Mouse (Mus musculus) kidney, postnatal 25 days (tissue): Measurements from ENCODE around the gene Aes.

Experiments
- DNase-seq, 2 experiments: peaks; one replicate each; pipeline ENCODE4 v3.0.0; 2021; ENCODE audit warnings: mixed read lengths in 2 of 2

Aes gene

DNA sequence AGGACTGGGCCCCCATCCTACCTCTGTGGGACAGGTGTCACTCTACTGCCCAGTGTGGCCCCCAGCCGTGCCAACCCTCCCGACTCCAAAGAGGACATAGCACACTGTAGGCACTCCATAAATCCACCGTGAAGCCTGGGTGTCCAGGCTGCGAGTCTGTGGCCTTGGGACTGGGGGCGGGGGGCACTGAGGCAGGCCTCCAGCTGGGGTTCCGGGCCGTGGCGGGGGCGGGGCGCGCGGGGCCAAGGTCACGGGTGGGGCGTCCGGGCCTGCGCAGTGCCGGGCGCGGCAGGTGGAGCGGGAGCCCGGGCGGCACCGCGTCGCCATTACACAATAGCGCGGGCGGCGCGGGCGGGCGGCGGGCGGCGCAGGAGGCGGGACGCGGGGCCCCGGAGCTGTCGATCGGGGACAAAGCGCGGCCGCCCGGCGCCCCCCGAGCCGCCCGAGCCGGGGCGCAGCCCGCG is at the start of gene Aes:
Aes (plus strand) TSS at position 326 of the 464 bp plus-strand sequence.
- DNase-seq = peak; percentile 84 to 95

DNA sequence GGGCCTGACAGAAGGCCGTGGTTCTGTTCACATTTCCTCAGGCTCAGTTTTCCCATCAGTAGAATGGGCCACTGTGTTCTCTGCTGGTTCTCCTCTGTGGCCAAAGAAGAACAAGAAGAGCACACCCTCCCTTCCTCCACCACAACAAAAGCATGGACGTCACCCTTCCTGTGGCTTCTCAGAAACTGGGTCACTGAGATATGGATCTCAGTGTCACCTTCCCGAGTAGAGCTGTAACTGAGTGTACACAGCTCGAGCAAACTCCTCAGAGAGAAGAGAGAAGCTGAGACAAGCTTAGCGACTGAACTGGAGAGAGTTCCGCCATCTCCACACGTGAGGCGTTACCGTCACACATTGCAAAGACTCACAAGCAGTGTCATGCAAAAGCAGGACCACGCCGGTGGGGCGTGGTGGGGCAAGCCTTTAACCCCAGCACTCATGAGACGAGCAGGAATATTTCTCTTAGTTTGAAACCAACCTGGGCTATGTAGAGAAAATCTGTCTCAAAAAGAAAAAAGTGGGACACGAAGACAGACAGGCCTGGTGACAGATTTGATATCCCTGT is 49.0 kb upstream of the Aes start:
- no peak for DNase-seq

DNA sequence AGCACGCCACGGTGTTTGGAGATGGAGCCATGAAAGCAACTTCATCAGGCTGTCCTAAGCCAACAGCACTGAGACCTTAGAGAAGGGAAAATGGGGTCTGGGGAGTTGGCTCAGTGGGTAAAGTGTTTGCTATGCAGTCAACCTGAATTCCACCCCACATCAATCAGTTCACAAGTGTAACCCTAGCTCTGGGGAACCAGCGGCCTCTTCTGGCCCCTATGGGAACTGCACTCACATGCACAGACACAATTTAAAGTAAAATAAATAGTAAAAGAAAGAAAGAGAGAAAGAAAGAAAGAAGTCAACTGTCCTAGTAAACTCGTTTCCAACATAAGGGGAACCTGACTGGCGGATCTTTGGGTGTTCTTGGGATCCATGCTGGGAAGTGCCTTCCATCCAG is 45.5 kb upstream of the Aes start:
- no peak for DNase-seq

DNA sequence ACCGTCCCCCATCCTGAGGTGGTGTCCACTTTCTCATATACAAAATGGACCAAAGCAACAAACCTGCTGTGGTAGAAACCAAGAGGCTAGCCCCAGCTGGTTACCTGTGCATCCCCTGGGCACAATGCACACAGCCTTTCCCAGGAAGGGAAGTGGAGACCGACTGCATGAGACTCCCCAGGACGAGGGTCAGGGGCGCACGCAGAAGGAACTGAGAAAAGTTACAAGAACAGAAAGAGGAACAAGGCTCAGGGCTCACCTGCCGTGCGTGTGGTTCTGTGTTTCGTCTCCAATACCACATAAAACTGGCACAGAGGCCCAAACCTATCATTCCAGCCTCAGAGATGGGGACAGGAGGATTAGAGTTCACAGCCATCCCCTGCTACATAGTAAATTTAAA is 42.1 kb upstream of the Aes start:
- DNase-seq = no peak

DNA sequence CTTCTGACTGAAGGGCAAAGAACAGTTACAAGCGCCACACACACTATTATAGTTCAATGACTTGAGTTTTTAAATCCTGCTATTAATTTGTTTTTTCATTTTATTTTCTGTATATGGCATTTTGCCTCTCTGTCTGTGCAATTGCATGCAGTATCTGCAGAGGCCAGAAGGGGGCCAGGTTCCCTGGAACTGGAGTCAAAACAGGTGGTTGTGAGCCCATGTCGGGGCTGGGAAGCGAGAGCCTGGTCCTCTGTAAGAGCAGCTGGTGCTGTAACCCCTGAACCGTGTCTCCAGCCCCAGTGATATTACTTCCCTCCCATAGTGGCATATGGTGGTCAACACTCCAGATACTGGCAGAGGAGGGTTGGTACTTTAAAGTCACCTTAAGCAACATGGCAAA is 40.7 kb upstream of the Aes start:
- peak; percentile 76 to 89 for DNase-seq

DNA sequence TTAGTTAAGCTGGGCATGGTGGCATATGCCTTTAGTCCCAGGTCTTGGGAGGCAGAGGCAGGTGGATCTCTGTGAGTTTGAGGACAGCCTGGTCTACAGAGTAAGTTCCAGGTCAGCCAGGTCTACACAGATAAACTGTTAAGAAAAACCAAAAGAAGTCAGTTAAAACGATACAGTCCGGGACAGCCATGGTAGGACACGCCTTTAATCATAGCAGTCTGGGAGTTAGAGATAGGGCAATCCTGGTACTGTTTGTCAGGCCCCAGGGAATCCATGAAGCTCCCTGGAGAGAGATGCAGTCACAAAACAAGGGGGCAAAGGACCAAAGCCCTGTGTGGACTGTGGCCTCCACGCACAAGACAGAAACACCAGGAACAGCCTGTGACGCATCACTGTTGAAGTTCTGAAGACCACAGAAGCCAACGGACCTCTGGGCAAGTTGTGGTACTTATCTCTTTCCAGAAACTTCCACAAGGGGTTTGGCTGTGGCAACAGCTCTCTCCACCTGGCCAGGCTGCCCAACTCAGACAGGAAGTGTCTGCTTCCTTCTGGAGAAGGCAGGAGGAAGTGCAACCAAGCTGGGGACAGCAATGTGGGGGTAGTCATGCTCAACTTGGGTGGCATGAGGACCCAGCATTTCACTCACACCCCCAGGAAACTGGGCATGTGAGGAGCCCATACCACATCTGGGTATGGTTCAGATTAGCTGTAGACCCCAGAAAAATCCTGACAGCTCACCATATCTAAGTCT is 39.9 kb upstream of the Aes start:
- no peak for DNase-seq

DNA sequence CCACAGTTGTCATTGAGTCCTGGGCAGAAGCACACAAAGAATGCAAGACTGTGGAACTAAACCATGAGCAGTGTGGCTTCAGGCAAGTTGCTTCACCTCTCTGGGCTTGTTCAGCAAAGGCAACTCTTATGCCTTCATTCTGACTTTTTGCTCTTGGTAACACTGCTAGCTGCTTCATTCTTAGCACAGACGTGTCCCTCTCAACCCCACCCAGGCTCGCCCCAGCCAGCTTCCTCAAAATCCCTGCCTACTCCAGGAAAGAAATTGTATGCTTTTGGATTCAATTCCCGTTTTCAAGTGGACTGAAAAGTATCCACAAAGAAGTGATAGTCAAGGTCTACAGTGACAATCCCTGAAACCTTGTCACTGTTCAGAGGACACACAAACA is 39.3 kb upstream of the Aes start:
- DNase-seq = no peak

DNA sequence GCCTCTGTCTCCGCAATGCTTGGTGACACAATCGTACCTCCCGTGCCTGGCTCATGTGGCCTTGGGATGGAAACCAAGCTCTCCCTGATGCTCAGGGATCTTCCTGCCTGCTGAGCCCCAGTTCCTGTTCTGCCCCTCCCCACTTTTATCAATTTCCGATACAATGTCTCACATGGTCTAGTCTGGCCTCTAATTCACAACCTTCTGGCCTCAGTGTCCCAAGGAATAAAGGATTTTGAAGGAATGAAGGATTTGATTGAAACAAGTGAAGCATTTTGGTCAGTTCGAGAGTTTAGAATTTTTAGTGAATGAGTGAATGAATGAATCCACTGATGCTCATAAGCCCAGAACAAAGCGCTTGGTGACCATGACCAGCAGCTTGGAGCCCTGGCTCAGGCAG is 36.1 kb upstream of the Aes start:
- DNase-seq = no peak

DNA sequence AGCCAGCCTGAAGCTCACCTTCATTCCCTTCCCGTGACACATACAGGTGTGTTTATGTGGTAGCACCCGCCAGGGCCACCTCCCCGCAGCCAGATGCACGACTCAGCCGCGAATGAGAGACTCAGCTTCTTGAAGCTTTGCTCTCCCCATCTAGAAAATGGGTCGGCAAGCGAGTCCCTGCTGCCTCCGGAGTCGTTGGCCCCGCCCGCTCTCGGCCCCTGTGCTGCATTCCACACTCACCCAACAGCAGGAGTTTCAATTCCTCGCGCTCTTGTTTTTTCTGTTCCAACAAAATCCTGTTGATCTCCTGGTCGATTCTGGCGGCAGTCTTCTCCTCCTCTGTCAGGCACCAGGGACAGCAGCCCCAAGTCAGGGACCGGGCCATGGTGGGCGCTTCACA is 35.7 kb upstream of the Aes start:
- DNase-seq = no peak

DNA sequence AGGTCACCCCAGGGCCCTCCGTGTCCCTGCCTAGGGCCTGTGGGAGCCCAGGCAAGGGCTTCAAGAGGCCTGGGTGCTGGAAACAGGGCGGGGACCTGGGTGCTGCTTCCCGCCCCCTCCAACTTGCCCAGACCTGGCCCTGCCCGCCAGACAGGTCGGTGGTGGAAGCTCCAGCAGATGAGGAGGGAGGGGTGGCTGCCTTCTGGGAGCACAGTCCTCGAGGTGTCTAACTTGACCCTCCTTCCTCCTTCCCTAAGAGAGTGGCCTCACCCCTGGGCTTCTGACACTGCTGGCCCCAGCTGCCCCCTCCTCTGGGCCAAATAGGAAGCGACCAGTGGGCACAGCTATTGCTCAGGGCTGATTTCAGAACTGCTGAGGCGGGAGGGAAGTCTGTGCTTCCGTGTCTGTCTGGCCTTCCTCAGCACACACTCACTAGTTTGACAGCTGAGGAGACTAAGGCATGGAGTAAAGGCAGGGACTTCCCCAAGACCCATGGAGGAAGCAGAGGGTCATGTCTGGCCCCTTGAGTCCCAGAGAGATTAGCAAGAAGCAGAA is 35.2 kb upstream of the Aes start, which contains the start of gene Gna15:
Gna15 (minus strand) TSS at position 175 of the 555 bp plus-strand sequence.
- DNase-seq = no peak

DNA sequence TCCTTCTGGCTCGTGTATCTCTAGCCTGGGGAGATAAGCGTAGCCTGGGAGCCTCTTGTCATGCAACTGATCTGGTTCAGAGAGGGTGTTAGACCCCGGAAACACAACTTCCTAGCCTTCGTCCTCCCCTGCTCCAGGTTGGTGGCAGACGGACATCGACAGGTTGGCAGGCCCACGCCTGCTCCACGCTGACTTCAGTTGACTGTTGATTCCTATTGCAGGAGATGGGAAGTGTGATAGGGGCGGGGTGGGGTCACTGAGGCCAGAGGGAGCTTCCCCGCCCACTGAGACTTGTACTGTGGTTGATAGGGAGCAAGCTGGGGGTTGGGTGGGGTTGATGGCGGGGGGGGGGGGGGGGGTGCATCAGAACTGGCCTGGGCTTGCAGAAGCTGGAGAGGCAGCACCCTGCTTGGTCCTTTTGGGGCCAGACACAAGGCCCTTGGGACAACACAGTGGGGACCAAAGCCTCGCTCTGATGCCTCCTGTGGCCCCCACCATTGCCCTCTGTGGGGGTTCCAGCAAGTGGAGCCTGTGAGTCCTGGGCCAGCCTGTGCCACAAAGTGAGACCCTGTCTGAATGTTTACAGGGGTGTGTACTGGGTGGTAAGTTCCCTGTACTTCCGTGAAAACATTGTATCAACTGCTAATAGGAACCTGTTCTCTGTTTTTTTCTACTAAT is 34.1 kb upstream of the Aes start:
- no peak for DNase-seq

DNA sequence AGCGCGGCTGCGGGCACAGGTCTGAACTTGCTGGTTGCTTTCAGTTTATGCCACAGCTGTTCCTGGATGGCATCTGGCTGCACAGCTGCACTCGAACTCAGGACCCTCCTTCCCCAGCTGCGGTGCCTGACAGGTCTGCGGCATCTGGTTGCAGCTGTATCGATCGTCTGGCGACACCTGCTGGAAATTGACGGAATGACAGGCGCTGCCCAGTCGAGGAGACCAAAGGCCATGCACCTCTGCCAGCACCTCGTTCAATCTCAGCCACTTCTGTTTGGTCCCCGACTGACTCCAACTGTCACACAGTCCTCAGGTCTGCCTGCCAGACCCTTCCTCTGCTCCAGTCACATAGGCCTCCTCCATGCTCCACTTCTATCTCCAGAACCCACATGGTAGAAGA is 32.5 kb upstream of the Aes start:
- DNase-seq = peak; percentile 85 to 91

DNA sequence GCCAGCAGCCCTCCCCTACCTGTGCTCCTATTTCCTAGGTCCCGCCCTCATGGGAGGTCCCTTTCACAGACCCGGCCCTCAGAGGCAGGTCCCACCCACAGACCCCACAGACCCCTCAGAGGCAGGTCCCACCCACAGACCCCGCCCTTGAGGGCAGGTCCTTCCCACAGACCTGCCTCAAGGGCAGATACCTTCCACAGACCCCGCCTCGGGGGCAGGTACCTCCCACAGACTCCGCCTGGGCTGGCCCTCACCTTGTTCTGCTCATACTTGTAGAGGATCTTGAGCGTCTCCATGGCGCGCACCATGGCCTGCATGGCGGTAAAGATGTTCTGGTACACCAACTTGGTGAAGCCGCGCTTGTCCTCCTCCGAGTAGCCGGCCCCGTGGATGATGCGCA is 24.5 kb upstream of the Aes start:
- no peak for DNase-seq

DNA sequence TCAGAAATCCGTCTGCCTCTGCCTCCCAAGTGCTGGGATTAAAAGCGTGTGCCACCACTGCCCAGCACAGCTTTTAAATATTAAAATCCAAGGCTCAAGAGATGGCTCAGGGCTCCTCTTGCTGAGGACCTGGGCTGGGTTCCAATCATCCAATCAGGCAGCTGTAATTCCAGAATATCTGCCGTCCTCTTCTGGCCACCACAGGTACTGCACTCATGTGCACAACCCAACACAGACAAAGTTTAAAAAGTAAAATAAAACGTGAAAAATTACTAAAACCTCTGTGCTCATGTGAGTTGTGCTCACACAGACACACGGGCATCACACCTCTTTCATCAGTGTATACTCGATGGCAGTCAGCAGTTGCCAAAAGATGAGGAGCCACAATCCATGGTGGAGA is 22.6 kb upstream of the Aes start:
- DNase-seq = peak in 1 of 2 experiments; percentile 42

DNA sequence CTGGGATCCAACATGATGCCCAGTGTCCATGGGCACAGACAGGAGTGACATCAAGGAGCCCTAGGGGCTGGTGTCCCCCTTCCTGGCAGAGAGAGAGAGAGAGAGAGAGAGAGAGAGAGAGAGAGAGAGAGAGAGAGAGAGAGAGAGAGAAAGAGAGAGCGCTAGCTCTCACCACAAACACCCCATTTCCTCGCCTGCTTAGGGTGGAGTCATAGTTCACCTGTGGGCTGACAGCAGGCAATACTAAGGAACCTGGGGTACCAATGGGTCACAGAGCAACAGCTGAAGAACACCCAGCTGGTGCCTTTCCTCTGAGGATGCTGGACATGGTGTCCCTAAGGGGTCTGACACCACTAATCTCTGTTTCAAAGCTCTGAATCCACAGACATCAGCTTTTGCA is 21.9 kb upstream of the Aes start:
- DNase-seq = no peak

DNA sequence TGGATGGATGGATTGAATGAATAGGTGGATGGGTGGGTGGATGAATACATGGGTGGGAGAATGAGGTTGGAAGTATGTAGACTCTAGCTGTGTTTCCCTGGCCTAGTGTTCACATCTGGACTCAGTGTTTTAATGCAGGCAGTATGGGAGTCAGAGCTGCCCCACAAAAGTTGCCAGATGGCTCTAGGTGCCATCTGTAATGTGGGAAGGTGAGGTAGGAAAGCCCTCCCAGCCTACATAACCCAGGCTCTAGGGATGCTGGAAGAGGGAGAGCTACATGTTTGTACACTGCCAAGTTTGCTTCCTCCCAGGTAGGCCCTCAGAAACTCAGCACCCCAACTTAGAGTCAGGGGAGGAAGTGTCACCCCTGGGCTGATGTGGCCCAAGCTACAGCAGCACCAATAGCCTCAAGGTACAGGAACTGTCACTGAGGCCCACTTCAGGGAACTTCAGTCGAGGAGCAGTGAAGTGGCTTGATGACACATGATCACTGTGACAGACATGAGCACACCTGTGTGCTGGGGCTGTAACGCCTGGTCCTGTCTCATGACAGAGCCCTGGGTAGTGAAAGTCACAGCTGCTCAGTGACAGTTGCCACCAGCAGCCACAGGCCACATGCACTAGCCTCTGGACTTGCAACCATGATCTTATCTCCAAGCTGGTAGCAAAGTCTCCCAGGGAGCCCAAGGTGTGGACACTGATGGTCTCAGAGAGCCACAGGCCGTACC is 20.8 kb upstream of the Aes start:
- no peak for DNase-seq

DNA sequence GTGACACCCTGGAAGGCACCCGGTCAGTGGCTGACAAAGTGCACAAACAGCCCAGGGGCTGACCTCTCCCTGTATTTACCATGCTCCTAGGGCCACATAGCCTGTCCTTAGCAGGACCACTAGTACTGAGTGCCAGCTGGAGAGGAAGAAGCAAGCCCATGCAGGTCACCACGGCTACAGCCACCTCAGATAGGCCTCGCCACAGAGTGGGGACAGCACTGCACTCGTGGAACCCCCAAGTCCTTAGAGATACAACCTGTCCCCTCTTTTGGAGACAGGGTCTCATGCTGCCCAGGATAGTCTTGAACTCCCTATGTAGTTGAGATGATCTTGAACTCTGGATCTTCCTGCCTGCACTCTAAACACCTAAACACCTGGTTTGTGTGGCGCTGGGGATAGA is 17.9 kb upstream of the Aes start:
- DNase-seq = no peak

DNA sequence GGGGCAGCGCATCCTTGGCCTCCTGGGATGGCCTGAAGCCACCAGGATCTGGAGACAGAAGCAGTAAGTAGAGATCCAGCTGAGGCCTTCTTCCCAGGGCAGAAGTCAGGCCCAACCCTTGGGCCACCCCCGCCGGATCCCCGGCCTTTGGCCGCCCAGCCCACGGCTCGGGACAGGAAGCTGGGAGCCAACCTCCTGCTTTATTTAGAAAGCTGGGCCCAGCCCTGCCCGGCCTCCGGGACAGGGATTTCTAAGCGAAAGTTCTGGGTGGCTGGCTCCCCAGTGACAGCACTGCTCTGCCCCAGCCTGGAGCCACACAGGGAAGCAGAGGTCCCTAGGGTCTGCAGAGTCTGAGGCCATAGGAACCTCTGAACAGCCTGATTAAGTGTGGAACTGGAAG is 17.5 kb upstream of the Aes start:
- peak; percentile 74 to 91 for DNase-seq

DNA sequence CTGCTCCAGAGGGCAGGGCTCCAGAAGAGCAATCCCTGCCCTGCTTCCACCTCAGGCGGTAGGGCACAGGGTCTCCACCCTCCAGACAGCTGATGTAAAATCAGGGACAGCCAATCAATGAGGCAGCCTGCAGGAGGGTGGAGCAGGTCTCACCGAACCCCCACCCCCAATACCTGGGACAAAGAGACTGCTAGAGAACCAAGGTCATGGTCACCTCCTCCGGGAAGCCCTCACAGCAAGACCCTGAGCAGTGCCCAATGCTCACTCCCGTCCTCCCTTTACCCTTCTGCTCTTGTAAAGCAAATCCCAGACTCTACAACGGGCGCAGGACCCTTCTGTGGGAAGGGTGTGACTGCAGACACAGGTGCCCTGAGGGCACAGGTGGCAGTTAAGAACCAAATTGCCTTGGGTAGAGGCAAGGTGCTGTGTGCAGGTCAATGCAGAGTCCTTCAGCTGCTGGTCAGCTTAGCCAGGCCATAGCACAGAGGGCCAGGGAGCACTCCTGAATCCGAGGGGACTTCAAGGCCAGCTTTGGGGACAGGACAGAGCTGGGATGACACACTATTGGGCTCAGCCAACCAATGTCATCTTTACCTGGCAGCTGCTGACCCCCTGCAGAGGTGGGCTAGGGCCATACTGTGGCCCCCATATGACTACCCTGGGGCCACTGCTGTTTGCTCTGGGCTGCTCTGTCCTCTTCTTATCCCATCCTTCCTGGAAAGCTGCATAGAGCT is 16.4 kb upstream of the Aes start:
- DNase-seq = no peak

DNA sequence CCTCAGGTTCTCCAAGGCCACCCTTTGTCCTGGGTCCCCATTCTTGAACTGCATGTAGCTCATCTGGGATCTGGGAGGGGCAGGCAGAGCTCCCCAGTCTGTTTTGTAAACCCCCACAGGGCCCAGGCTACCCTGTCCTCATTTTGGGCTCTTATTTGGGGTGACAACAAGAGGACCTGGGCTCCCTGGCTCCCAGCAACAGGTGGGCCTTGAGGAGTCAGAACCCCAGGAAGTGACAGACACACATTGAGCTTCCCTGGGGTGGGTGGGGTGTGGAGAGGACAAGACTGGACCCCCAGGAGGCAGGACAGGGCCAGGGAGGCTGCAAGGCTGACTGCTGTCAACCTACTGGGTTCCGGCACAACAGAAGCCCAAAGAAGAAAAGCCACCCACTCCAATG is 15.7 kb upstream of the Aes start:
- no peak for DNase-seq

DNA sequence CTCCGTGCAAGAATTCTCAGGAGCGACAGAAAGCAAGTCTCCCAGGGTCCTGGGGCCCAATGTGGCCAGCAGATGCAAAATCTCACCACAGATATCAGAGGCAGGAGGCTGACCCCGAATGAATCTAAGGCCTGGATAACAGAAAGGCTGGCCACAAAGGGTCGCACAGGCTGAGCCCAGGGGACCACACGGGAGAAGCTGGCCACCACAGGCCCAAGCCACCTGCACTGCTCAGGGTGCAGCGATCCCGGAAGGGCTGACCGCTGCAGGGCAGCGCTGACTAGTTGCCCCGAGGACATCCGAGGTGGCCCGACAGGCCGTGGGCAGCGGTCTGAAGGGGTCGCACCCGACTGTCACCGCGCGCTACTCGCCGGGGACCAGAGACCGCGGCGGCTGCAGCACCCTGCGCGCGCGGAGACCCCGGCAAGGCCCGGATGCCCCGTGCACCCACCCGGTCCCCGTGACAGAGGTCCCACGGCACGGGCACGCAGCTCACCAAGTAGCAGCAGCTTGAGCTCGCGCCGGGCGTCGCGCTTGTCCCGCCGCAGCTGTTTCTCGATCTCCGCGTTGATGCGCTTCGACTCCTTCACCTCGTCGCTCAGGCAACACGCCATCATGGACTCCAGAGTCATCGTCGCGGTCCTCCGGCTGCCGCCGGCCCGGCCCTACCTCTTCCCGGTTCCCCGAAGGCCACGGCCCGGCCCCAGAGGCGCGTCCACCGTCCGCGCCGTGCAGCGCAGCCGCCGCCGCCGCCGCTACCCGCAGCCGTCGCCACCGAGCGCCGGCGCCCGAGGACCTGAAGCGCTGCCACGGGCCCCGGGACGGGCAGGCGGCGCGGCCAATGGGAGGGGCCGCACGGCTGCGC is 14.8 kb upstream of the Aes start:
- no peak for DNase-seq
